Mouse (Mus musculus) cerebellum, adult 18-20 months (tissue): ENCODE measurements at regions not wholly inside any gene's neighbourhood (a gene's known extent, or its start where the extent isn't known, plus 50 kb on each side); places are given as distances from the start of the nearest gene placed in this dataset.
A peak's percentile ranks its signal among the peaks of the same experiment; 100 is the strongest.
"Not testable (repeated sequence)": the region's sequence is repeated elsewhere in the genome, so short reads cannot be mapped to it uniquely, and the experiment has no call there.

Experiments
- DNase-seq, 2 experiments: peaks; one replicate each; pipeline ENCODE4 v3.0.0; 2021

DNA sequence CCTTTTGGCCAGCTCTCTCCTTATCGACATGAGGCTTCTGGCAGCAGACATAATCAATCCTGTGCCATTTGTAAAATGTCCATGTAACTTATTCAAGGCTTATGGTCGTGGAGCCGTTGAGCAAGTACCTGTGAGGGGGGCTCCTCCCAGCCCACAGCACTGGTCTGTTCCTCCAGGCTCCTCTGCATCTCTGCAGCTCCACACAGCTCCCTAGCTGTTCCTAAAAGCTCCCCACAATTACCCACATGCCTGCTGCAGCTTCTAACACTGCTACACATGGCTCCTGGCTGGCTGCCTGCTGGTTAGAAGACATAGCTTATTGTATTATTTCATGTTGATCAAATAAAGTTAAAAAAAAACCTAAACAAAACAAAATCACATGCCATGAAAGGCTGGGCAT, 77.9 kb downstream of the Tcp10c start:
- DNase-seq = not testable (repeated sequence)

DNA sequence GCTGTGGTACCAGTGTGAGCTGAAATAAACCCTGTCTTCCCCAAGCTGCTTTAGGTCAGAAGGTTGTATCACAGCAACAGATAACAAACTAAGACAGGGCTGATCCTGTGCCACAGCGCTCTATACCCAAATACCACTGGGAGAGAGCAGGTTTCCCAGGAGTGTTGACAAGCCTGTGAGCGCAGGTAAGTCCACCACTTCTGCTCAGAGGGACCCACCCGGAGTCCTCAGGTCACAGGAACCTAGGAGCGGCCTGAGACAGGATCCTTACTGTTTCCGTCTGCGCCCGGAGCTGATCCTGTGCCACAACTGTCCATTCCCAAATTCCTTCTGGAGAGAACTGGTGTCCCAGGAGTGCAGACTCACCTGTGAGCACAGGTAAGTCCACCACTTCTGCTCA, 79.8 kb downstream of the Tcp10c start:
- not testable (repeated sequence) for DNase-seq

DNA sequence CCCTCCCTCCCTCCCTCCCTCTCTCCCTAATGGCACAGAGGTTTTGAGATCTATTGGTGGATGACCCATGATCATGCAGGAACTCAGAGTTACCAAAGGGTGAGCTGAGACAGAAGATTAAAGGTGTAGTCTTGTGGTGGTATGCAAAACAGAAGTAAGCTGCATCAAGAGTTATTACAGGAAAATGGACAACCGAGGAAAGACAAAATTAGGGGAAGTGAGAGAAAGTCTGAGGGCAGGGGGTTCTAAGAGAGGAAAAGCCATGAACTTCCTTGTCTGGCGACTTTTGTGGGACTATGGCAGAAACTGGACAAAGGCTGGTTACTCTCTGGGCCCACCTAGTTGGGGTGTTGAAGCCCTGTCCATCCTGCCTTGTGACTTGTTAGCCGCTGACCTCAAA, 84.4 kb downstream of the Tcp10c start:
- DNase-seq = not testable (repeated sequence)

DNA sequence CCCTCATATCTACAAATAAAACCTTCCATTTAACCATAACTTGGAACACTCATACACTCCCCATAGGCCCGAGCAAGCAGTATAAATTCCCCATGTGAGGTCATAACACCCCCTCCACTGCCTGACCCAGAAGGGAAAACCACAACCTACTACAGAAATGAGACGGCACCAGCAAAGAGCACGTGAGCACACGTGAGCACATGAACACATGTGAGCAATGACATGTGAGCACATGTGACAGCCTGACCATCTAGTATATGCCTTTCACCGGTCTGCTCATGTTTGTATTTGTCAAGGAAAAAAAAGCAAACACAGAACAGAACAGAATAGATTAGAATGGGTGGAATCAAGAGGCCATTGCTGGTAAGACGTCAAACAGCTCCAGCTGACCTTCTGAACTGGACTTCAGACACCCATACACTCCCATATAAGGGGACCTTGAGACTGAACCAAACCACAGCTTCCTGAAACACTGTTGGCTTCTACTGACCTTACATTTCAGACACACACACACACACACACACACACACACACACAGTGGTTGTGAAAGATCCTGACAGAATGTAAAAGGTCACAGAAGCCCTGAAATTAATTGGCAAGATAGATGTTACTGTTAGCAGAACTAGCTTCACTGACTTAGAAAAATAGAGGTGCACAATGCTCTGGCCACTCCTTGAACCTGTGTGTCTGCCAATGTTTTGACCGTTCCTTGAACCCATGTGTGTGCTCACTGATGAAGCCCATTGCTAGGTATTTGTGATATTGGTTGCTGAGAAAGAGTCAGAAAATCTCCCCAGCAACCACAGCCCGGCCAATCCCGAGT, 86.5 kb downstream of the Tcp10c start:
- not testable (repeated sequence) for DNase-seq

DNA sequence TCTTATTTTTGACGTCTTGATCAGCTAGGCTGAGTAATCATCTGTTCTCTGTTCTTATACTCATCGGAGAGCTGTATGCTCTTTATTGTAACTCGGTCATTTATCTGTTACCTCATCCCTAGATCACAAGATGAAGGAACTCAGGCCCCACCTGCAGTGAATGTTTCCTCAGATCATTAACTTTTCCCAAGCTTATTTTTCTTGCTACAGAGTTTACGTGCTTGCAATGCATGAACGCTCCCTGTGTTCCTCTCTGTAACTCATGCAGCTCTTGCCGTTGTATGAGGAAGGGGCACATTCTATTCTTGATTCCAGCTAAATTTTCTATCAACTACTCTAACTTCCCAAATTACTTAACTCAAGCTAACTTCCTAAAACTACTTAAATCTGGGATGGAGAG, 87.9 kb downstream of the Tcp10c start:
- not testable (repeated sequence) for DNase-seq

DNA sequence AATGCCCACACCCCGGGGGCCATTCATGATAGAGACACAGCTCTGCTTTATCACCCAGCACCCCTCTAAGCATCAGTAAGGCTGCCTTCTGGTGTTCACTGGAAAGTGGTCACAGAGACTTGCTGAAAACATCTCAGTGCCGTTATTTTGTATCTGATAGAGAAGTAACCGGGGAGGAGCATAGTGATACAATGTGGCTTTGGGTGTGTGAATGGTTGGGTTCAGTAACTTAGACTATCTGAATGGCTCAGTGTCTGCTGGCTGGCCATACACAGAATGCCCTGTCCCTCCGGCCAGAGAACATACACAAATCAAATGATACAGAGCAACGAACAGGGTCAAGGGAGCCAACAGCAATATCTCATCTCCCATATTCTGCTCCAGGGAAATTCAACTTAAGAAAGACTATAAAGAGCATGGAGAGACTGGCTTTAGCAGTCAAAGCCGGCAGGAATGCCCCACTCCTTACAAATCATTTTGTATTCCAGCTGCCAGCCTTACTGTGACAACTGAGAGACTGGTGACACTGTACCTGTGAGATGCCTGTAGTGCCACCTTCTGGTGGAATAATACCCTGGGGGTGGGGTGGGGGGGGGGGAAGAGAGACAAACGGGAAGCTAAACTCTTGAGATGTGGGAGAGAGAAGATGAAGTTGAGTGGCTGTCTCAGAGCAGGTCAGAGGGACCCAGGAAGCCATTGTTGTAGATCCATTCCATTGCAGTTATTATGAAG, 102.7 kb downstream of the Tcp10c start:
- DNase-seq = not testable (repeated sequence)

DNA sequence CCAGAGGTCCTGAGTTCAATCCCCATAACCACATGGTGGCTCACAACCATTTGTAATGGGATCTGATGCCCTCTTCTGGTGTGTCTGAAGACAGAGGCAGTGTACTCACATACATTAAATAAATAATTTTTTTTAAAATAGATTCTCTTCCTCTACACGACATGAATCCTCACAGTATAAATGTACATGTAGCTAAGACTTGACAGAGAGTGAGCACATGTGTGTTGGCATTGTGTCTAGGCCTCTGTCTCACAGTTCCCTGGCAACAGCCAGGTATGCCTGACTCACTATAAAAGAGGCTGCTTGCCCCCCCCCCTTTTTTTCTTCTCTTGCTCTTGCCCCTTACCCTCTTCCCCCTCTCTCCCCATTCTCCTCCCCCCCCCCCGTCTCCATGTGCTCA, 103.6 kb downstream of the Tcp10c start:
- DNase-seq = not testable (repeated sequence)

DNA sequence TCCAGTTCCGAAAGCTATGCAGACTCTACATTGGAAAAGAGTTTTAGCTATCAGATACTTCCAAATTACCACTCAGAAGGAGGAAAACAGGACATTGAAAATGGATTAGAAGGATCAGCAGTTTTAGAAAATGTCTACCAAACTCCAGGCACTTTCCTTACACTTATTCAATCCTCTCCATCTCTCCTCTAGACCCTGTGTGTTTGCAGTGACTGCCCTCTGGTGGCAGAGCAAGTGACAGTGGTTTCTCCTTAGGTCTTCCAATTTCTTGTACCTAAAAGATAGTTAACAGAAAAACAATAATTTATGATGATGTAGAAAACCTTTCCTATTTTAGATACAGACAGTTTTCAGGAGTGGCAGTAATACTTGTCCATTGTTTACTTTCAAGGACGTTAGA, 104.4 kb downstream of the Tcp10c start:
- DNase-seq = not testable (repeated sequence)

DNA sequence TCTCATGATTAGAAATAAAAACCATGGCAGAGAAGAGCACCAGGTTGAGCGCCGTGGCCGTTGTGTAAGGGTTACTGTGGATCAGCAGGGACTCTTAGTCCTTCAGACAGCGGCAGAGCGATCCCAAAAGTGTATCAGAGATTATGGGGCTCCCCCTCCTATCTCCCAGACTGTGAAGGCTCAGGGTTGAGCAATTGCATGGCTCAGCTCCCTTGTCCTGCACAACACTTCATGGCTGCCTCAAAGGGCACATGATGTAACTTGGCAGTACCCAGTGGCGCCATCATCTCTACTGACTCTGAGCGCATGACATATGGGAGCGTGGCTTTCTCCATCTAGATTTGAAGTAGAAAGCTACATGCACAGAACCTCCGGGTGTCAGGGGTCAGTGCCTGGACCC, 108.3 kb downstream of the Tcp10c start:
- not testable (repeated sequence) for DNase-seq

DNA sequence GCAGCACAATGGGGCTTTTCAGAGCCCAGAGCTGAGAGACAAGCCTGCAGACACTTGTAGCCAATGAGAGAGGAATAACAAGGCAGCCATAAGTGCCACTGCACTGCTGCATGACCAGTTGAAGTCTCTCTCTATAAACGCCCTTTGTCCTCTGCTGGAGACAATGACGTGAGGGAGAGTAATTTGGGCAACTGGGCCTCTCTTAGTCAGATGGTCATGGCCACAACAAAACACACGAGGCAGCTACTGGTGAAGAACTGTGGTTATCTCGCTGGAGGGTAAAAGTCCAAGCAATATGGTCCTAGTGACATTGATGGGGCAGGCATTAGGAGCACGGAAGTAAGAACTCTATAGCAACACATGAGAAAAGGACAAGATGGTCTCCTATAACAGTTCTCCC, 111.5 kb downstream of the Tcp10c start:
- DNase-seq = not testable (repeated sequence)

DNA sequence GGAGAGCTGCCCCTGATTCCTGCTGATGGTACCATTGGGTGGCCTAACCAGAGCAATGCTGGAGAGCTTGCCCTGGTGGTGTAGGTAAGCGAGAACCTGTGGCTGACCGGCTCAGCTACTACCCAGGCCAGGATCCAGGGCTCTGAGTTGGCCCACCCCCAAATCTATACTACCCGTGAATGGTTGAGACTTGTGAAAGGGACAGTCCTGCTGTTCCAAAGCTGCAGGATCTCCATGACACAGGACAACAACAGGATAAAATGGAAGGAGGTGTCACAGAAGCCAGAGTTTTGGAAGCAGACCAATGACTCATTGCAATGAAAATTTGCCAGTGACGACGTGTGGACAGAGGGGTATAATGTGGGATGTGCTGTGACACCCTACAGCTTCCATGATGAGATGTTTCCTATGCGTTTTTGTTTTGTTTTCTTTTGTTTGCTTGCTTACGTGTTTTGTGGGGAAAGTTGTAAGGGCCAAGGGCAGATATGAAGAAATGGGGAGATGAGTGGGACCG, 115.6 kb downstream of the Tcp10c start:
- DNase-seq = not testable (repeated sequence)

DNA sequence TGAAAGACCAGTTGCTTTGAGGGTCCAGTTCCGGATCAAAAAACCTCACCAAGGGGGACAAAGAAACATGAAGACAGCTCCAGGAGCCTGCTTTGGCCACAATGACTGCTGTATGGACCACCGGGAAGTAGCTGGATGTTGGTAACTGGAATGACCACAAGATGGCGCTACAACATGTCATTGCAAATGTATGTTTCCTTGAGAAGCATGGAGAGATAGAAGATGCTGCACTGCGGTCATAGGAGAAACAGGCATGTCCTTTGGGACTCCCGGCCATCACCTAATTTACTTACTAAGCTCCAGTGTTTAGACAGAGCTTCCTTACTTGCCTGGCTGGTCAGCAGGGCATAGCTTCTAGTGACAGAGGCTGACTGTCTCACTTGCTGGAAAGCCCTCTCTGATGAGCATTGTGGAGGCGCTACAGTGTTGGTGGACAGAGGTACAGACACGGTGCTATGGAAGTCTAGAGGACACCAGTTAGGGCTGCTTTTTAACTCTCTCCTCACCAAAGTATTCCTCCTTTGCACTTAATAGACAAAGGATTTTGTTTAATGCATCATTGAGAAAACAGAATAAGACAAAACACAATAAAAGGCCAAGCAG, 118.2 kb downstream of the Tcp10c start:
- DNase-seq = peak; percentile 77 to 81

DNA sequence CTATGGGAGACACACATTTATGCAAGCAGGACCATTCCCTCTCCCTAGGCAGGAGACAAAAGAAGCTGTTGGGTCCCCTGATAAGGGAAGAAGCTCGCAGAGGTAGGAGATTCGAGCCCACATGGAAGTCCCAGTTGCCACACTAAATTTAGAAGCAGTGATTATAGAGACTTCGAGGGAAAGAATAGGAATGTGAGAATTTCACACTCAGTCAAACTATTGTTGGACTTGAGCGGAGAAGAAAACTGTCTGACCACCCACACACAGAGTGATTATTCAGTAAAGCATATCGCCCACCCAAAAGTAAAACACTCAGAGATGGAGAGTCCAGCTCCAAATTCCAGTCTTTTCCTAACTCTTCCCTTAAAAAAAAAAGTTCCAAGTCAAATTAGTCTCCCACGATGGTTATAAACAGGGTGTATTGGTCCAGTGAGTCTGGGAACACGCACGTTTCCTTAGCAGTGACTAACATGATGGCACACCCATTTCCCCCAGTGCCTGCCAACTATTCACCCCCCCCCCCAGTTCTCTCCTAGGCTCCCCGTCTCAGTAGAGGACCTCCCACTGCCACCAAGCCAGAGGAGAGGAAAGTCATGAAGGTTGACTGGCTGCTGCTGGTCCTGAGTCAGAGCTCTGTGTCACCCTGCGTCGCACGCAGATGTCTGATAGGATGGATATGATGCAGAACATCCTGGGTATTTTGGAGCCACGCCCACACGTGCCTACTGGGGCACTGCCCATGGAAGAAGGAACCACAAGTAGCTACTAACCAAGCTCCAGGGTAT, 120.1 kb downstream of the Tcp10c start:
- DNase-seq = no peak

DNA sequence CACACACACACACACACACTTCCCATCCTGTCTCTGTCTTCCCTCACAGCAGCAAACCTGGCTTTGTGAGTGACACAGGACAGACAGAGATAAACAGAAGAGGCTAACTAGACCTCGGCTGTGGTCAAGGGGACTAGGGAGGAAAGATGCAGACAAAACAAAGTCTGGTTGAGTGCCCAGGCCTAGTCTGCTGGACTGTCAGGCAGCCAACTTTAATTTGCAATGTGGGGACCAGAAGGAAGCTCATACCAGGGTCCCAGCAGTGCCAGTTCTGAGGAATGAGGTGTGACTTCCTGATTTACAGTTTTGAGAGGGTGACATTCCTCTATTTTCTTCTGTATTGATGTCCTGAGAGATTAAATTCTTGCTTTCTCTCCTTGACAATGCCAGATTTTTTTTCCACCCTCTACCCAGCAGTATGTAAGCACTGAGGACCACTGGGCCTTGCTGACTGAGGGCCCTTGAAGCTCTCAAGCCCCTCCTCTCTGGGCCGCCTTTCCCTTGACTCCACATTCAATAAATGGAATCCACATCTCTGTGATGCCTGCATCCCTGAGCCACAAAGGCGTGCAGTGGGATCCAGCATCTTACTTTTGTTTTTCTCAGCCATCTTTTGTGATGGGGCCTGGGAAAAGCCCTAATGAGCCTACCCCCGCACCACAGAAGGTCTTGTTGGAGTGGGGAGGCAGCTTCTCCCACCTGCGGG, 124.6 kb downstream of the Tcp10c start:
- DNase-seq = no peak

DNA sequence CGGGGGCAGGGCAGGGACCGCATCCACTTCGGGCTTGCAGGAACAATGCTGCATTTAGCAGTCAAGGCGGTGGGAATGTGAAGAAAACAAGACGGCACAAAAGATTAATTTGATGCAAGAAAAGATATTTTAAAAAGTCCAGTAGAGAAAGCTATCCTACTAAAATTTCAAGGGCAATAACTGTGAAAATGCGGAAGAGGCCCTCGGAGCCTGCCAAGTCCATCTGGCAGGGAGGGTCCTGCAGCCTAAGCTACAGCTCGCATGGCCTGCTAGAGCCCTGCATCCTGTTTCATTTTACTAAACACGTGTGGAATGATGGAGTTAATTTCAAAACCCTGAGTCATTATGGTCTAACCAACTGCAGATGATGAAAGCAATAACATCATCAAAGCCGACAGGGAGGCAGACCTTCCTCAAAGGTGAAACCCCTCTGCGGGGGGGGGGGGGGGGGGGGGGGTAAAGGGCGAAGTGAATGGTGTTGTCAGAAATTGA, 125.2 kb downstream of the Tcp10c start:
- DNase-seq = no peak

DNA sequence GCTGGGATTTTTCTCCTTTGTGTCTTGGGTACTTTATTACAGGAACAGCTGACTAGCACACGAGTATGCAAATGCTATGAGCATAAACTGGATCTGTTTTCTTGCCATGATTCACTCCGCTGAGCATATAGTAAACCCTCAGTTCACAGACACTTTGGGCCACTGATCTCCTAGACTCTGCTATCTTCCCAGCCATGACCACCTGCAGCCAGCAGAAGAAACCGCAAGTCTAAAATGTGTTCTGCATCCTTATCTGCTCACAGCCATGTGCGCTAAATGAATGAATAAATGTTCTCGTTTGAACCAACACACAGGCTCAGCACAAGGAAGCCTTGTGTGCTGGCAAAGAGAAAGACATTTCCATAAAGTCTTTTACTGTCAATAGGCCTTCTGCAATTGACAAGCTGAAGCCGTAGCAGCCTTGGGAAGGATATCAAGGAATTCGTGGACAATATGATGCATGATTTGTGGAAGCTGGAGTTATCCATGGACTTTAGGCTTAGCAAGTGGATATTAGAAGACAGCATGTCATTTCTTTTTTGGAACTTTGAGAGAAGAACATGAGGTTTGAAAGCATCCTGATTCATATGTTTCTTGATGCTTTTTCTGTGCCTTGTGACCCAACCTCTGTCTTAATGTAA, 127.2 kb downstream of the Tcp10c start:
- DNase-seq = no peak

DNA sequence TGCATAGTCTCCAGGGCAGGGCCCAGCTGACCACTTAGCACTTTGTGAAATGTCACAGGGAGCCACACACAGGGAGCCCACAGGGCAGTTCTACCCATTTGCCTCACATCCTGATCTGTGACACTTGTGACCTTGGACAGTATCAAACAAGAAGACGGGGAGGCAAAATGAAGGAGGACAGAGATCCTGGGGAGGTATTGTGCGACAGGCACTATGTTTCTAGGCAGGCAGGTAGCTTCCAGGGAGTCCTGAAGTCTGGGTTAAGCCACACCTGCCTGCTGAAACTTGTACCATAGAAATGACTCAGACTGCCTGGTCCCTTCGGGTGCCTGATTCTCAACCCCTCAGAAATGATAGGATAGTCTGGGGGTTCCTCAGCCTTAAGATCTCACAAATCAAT, 127.8 kb downstream of the Tcp10c start:
- no peak for DNase-seq

DNA sequence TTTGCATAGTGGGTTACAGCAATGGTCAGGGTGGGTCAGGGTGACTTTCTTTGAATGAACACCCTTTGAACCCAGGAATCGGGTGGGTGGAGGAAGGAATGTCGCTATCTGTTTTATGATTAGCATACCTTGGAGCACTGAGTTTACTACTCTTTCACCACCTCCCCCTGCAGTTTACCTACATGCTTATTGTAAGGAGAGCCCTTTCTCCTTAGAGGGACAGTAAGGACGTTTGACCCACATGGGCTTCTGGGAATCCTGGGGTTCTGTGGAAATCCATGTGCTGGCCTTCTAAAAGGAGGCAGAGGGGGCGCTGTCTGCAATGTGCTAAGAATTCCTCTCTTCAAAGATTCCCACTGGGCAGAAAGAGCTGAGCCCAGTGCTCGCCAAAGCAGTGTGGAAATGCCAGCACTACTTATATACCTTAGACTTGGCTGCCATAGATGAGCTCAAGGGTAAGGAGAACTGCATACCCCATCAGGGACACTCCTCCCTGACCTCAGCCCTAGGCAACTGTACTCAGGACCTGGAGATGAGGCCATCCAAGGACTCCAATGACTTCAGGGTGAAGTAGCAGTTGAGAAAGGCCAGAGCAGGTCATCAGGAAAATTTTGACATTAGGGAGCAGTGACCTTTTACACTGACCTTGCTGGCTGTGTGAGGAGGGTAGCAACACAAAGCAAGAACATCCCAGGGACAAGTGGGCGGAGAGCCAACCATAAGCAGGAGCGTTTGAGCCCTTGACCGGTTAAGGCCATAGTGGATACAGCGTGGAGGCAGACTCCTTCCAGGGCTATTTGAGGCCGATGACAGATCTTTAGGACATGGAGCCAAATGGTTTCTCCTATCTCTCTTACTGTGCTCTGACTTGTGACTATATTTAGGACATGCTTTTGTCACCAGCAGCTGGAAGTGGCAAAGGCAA, 133.2 kb downstream of the Tcp10c start:
- DNase-seq = no peak

DNA sequence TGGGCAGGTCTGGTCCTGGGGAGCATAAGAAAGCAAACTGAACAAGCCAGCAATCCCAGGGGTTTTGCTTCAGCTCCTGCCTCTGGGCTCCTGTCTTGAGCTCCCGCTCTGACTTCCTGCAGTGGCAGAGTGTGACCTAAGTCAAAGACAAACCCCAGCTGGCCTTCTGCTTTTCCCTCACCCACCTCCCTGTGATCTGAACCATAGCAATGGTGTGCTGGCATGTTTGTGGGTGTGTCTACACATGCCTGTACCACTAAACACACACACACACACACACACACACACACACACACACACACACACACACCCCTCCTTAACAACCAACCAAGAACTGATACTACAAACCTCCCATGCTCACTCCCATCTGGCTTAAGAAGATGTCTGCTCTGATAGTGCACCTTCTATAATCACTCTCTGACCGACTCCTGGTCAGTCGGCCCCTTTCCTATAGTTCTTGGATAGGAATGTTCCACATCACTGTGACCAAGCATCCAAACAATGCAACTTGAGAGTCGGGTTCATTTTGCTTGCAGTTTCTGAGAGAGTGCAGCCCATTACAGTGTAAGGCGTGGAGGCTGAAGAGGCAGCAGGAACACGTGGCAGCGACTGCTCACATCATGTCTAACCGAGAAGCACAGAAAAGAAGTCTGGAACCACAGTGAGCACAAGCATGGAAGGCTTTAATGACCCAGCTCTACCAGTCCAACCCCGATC, 134.4 kb downstream of the Tcp10c start:
- no peak for DNase-seq

DNA sequence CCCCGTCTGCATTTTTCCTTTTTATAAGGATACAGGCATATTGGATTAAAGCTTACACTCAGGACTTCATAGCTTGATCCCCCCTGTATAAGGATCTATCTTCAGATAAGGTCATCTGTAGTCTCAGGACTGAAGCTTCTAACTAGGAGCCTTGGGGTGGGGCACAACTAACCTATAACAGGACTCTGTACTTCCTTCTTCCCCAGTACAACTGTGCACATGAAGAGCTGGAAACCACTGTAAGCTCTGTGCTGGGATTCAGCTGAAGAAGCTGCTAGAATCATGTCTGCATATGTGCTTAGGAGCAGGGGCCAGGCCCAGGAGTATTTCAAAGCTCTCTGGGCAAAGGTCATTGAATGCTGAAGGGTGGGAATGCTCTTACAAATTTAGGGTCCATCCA, 137.9 kb downstream of the Tcp10c start:
- DNase-seq = not testable (repeated sequence)
